Mouse (Mus musculus) myocyte (in vitro differentiated cells): ENCODE results near the gene Zfp367.
A peak's percentile ranks its signal among the peaks of the same experiment; 100 is the strongest.

Experiments
- CEBPB ChIP-seq: IDR thresholded peaks from 2 replicates; pipeline ENCODE4 v1.6.1; 2011; ENCODE audit warnings: mild to moderate bottlenecking, moderate library complexity; ENCODE audit not compliant: poor library complexity, insufficient read depth, severe bottlenecking
- E2F4 ChIP-seq: IDR thresholded peaks from one replicate; pipeline ENCODE4 v1.6.1; 2011; ENCODE audit warnings: mild to moderate bottlenecking, control low read depth, moderate library complexity; ENCODE audit not compliant: insufficient read depth
- MAX ChIP-seq: IDR thresholded peaks from one replicate; pipeline ENCODE4 v1.6.1; 2011; ENCODE audit warnings: low read depth, mild to moderate bottlenecking, control low read depth
- MYOD1 ChIP-seq, 3 experiments: IDR thresholded peaks; one replicate each; pipeline ENCODE4 v1.6.1; 2011; ENCODE audit warnings: control low read depth in 2 of 3, low read depth in 2 of 3, mild to moderate bottlenecking in 2 of 3, moderate library complexity in 1 of 3; ENCODE audit not compliant: insufficient read length in 2 of 3, control insufficient read depth in 1 of 3
- MYOG ChIP-seq, 3 experiments: IDR thresholded peaks; one replicate each; pipeline ENCODE4 v1.6.1; 2011; ENCODE audit warnings: control low read depth in 2 of 3, low read depth in 2 of 3, mild to moderate bottlenecking in 2 of 3; ENCODE audit not compliant: insufficient read length in 2 of 3, control insufficient read depth in 1 of 3, insufficient read depth in 1 of 3
- POLR2A ChIP-seq: IDR thresholded peaks from one replicate; pipeline ENCODE4 v1.6.1; 2011; ENCODE audit warnings: low read depth, mild to moderate bottlenecking, control low read depth, moderate library complexity; ENCODE audit not compliant: insufficient read length
- POLR2AphosphoS2 ChIP-seq: IDR thresholded peaks from one replicate; pipeline ENCODE4 v1.6.1; 2011; ENCODE audit warnings: low read depth, control low read depth; ENCODE audit not compliant: insufficient read length
- SRF ChIP-seq: IDR thresholded peaks from one replicate; pipeline ENCODE4 v1.6.1; 2011; ENCODE audit warnings: low read depth; ENCODE audit not compliant: control insufficient read depth, insufficient read length
- TCF12 ChIP-seq: IDR thresholded peaks from one replicate; pipeline ENCODE4 v1.6.1; 2011; ENCODE audit warnings: mild to moderate bottlenecking, control low read depth; ENCODE audit not compliant: poor library complexity, insufficient read depth, severe bottlenecking
- TCF3 ChIP-seq: IDR thresholded peaks from one replicate; pipeline ENCODE4 v1.6.1; 2011; ENCODE audit warnings: low read depth, control low read depth; ENCODE audit not compliant: insufficient read length
- USF1 ChIP-seq: IDR thresholded peaks from one replicate; pipeline ENCODE4 v1.6.1; 2011; ENCODE audit warnings: low read depth, mild to moderate bottlenecking, control low read depth, moderate library complexity

- TF ChIP-seq POLR2A (peak; percentile 85), CEBPB (no peak), MAX (no peak), POLR2AphosphoS2 (peak; percentile 88), TCF12 (no peak), MYOD1 (IDR thresholded peaks at IDR 0.05; ENCODE audit: control insufficient read depth in 1 of 3, insufficient read length in 2 of 3, low read depth in 2 of 3) (no peak), E2F4 (no peak), SRF (no peak), TCF3 (no peak), USF1 (no peak), MYOG (IDR thresholded peaks at IDR 0.05; ENCODE audit: control insufficient read depth in 1 of 3, insufficient read depth in 1 of 3, insufficient read length in 2 of 3, low read depth in 2 of 3) (no peak)
Measured at GRCm38 (mm10) chr13:64128858-64129615, 24.0 kb downstream of the Zfp367 start, which contains the start of gene Slc35d2.
